Mouse (Mus musculus): ENCODE measurements around the gene Neu1. TPM values are rescaled to one million over a fixed set of nuclear protein-coding genes. Genes with fewer than 3 reads are reported as not detected.
A peak's percentile ranks its signal among the peaks of the same experiment; 100 is the strongest.
"Not testable (repeated sequence)": the region's sequence is repeated elsewhere in the genome, so short reads cannot be mapped to it uniquely, and the experiment has no call there.

The Neu1 gene
- polyA plus RNA-seq, 1 experiment from 2014 or later = 22.7 TPM

DNA sequence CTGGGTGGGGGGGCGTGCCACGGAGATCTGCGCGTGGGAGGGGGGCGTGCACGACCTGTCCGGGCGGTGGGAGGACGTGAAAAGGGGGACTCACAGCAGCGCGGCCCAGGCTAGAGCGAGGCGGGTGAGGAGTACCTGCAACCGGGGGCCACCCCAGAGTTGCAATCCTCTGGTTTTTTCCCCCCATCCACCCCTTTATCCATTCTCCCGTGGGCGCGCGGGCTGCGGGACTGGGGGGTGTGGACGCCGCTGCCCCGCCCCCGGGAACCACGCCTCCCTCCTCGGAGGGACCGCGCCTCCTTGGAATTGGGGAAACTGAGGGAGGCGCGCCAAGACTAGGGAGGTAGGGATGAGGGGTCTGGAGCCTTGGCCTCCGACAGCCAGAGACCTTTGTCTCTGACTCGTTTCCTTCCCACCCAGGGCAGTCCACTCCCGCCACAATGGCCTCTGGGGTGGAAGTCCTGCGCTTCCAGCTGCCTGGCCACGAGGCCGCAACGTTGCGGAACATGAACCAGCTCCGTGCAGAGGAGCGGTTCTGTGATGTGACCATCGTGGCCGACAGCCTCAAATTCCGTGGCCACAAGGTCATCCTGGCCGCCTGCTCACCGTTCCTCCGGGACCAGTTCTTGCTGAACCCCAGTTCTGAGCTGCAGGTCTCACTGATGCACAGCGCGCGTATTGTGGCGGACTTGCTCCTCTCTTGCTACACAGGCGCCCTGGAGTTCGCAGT is 36.1 kb upstream of the Neu1 start:
- H3K4me3 ChIP-seq (replicated peaks) = peak overlapping the region; percentile 71
- H3K27me3 ChIP-seq = no peaks in the 10 kb centered on the region
- H3K4me2 ChIP-seq (replicated peaks) = peak overlapping the region; percentile 87
- WGBS = 6% methylated on average over 50 of the region's 51 CpGs
- peak overlapping the region; percentile 91 for H3K27ac ChIP-seq (replicated peaks)
- peaks cover 4% of the 10 kb centered on the region; the same call in 1 of the 2 replicates for H3K36me3 ChIP-seq
- H3K9me3 ChIP-seq (replicated peaks) = no peaks in the 10 kb centered on the region
- peaks cover 30% of the 10 kb centered on the region for H3K4me1 ChIP-seq
- H3K9ac ChIP-seq = peak overlapping the region; percentile 67
- peak; percentile 8 for ATAC-seq (ENCODE audit: insufficient number of reproducible peaks, low FRiP score, low TSS enrichment, low read depth)

DNA sequence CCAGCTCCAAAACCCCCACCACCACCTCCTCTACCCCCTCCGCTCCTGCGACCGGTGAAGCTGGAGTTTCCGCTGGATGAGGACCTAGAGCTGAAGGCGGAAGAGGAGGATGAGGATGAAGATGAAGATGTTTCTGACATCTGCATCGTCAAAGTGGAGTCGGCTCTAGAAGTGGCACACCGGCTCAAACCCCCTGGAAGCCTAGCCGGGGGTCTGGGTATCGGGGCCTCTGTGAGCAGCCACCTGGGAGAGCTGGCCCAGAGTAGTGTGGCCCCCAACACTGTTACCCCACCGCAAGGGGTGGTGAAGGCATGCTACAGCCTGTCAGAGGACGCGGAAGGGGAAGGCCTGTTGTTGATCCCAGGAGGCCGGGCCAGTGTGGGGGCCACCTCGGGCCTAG is 35.3 kb upstream of the Neu1 start:
- H3K9ac ChIP-seq = peak overlapping the region; percentile 67; the same call in 1 of the 2 replicates

DNA sequence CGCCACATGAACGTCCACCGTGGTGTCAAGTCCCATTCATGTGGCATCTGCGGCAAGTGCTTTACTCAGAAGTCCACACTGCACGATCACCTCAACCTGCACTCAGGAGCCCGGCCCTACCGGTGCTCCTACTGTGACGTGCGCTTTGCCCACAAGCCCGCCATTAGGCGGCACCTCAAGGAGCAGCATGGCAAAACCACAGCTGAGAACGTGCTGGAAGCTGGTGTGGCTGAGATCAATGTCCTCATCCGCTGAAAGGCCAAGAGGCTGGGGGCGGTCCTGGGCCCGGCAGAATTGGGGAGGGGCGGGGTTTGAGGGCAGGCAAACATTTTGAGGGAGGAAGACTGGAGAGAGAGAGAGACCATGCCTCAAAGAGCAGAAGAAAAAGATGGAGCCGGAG is 34.7 kb upstream of the Neu1 start:
- no peak for ATAC-seq (ENCODE audit: insufficient number of reproducible peaks, low FRiP score, low TSS enrichment, low read depth)
- Histone ChIP-seq H3K27me3 (no peaks in the 10 kb centered on the region), H3K4me3 (replicated peaks) (no peak overlapping the region), H3K4me1 (peaks cover 30% of the 10 kb centered on the region), H3K9me3 (replicated peaks) (no peaks in the 10 kb centered on the region), H3K27ac (replicated peaks) (no peak overlapping the region; the same call in 1 of the 2 replicates), H3K9ac (no peak overlapping the region), H3K4me2 (replicated peaks) (0 out of 2 replicates have a peak overlapping the region, but pooled peaks have one; percentile 15), H3K36me3 (peaks cover 8% of the 10 kb centered on the region; the same call in 1 of the 2 replicates)
- WGBS = 79% methylated on average over 17 of the region's 17 CpGs

More for the DNA sequence above, 35.3 kb upstream of the Neu1 start:
- Histone ChIP-seq H3K4me2 (replicated peaks) (peak overlapping the region; percentile 87), H3K4me3 (replicated peaks) (peak overlapping the region; percentile 71), H3K27me3 (no peaks in the 10 kb centered on the region), H3K27ac (replicated peaks) (peak overlapping the region; percentile 91; the same call in 1 of the 2 replicates), H3K9me3 (replicated peaks) (no peaks in the 10 kb centered on the region), H3K36me3 (peaks cover 4% of the 10 kb centered on the region; the same call in 1 of the 2 replicates), H3K4me1 (peaks cover 30% of the 10 kb centered on the region)
- ATAC-seq (ENCODE audit: insufficient number of reproducible peaks, low FRiP score, low TSS enrichment, low read depth) = no peak
- WGBS = 89% methylated on average over 15 of the region's 15 CpGs

DNA sequence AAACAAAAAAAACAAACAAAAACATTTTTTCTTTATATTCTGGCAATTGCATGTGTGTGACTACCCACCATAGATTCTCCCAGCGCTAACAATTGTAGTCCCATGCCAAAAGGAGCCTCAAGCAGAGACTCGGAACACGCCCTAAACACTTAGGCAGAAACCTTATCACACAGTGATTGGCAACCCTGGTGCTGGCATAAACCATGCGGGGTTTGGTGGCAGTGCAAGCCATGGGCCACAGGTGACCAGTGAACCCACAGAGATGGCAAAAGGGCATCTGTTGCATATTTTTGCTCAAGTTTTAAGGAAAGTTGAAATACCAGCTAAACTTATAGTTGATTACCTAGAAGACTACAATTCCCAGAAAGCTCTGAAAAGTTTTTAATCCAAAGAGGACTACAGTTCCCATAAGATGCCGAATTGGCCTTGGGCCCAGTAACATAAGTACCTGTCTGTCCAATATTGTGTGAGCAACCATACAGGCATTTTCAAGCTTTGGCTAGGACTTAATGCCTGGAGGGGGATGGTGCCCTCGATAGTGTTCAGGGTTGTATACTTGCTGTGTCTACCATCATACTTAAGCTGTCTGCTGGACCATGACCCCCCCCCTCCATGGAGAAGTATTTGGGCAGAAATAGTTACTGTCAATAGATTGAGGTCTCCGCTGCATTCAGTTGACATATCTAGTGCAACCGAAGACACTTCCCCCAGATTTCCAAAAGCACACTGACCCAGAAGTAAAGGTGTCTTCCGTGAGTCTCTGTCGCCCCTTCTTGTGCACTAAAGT is 33.5 kb upstream of the Neu1 start:
- Histone ChIP-seq H3K4me2 (replicated peaks) (peak overlapping the region; percentile 70), H3K27ac (replicated peaks) (peak overlapping the region; percentile 97), H3K4me3 (replicated peaks) (peak overlapping the region; percentile 85), H3K9me3 (replicated peaks) (no peaks in the 10 kb centered on the region), H3K9ac (peak overlapping the region; percentile 90), H3K4me1 (peaks cover 30% of the 10 kb centered on the region), H3K36me3 (peaks cover 16% of the 10 kb centered on the region), H3K27me3 (no peaks in the 10 kb centered on the region)
- WGBS = 13% methylated on average over 10 of the region's 10 CpGs
- no peak for ATAC-seq (ENCODE audit: insufficient number of reproducible peaks, low FRiP score, low TSS enrichment, low read depth)

DNA sequence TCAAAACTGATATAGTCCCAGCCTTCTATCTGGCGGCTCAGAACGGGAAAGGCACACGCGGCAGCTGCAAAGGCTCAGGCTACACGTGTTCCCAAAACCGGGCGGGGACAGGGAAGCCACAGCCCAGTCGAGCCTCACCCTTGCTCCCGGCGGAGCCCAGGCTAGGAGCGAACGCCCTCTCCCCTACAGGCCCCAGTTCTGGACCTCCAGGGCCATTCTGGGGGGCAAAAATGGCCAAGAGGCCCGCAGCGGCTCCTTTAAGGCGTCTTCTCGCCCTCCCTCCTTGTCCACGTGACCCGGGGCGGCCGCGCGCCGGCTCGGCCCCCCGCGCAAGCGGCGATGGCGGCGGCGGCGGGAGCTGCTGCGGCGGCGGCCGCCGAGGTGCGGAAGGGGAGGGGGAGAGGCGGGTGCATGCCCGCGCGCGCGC is 32.9 kb upstream of the Neu1 start, which contains the start of the genes C2 and Ehmt2:
TSS of gene C2 (minus strand) at position 106 of the 427 bp plus-strand sequence.
TSS of gene Ehmt2 (plus strand) at position 310 of the 427 bp plus-strand sequence.
- WGBS = 0% methylated on average over 43 of the region's 44 CpGs
- H3K9ac ChIP-seq = peak within 1 kb of the TSS; percentile 90

DNA sequence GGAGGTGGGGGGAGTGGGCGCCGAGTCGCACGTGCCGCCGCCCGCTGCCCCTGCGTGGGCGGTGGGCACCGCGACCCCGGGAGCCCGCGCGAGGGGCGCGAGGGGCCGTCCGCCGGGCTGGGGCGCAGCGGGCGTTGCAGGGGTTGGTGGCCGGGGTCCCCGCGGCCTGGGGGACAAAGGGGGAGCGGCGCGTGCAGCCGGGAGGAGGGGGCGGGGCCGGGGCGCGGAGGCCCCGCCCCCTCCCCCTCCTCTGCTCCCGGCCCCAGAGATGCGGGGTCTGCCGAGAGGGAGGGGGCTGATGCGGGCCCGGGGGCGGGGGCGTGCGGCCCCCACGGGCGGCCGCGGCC is 32.4 kb upstream of the Neu1 start:
- Histone ChIP-seq H3K27ac (replicated peaks) (peak overlapping the region; percentile 97), H3K4me3 (replicated peaks) (peak overlapping the region; percentile 85), H3K36me3 (peaks cover 27% of the 10 kb centered on the region), H3K4me2 (replicated peaks) (peak overlapping the region; percentile 70), H3K27me3 (no peaks in the 10 kb centered on the region), H3K9ac (peak overlapping the region; percentile 90), H3K4me1 (peaks cover 30% of the 10 kb centered on the region), H3K9me3 (replicated peaks) (no peaks in the 10 kb centered on the region)
- under 1% methylated on average over 20 of the region's 47 CpGs for WGBS
- no peak for ATAC-seq (ENCODE audit: insufficient number of reproducible peaks, low FRiP score, low TSS enrichment, low read depth)

More for the DNA sequence above, 32.9 kb upstream of the Neu1 start, which contains the start of the genes C2 and Ehmt2:
- peak within 1 kb of the TSS; percentile 70 for H3K4me2 ChIP-seq (replicated peaks)
- peak within 1 kb of the TSS; percentile 97 for H3K27ac ChIP-seq (replicated peaks)
- H3K36me3 ChIP-seq = peaks cover 22% of the 10 kb centered on the region
- no peaks in the 10 kb centered on the region for H3K9me3 ChIP-seq (replicated peaks)
- H3K4me1 ChIP-seq = peaks cover 30% of the 10 kb centered on the region
- H3K27me3 ChIP-seq = no peaks in the 10 kb centered on the region
- ATAC-seq (ENCODE audit: insufficient number of reproducible peaks, low FRiP score, low TSS enrichment, low read depth) = peak; percentile 32
- peak within 1 kb of the TSS; percentile 85 for H3K4me3 ChIP-seq (replicated peaks)

DNA sequence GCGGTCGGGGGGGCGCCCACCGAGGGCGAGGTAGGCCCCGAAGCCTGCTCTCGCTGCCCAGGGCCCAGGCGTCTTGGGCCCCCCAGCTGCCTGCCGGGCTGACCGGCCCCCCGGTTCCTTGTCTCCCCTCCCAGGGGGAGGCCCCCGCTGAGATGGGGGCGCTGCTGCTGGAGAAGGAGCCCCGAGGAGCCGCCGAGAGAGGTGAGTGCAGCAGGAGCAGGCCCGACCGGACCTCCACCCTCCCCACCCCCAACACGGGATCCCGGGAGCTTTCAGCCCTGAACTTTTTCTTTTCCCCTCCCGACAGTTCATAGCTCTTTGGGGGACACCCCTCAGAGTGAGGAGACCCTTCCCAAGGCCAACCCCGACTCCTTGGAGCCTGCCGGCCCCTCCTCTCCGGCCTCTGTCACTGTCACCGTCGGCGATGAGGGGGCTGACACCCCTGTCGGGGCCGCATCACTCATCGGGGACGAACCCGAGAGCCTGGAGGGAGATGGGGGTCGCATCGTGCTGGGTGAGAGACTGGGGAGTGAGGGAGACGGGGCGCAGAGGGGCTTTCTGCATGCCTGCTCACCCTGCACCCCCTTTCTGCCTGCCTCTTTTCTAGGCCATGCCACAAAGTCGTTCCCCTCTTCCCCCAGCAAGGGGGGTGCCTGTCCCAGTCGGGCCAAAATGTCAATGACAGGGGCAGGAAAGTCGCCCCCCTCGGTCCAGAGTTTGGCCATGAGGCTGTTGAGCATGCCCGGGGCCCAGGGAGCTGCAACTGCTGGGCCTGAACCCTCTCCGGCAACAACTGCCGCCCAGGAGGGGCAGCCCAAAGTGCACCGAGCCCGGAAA is 31.8 kb upstream of the Neu1 start:
- peak overlapping the region; percentile 85 for H3K4me3 ChIP-seq (replicated peaks)
- H3K4me1 ChIP-seq = peaks cover 30% of the 10 kb centered on the region
- H3K9me3 ChIP-seq (replicated peaks) = no peaks in the 10 kb centered on the region
- peak overlapping the region; percentile 97 for H3K27ac ChIP-seq (replicated peaks)
- ATAC-seq (ENCODE audit: insufficient number of reproducible peaks, low FRiP score, low TSS enrichment, low read depth) = no peak
- H3K36me3 ChIP-seq = peaks cover 33% of the 10 kb centered on the region
- H3K9ac ChIP-seq = peak overlapping the region; percentile 90
- no peaks in the 10 kb centered on the region for H3K27me3 ChIP-seq
- H3K4me2 ChIP-seq (replicated peaks) = peak overlapping the region; percentile 70
- under 1% methylated on average over 37 of the region's 45 CpGs for WGBS

DNA sequence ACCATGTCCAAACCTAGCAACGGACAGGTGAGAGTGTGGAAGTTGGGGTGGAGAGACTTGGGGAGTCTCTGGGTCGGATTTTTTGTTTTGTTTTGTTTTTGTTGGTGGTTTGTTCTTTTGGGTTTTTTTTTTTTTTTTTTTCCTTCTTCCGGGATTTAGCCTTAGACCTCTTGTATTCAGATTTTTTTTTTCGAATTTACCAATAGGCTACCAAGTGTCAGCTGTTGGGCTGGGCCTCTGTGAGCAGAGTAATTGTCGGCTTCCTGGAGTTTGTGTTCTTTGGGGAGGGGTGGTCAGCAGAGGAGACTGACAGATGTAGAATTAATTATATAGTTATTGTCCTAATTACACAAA is 31.2 kb upstream of the Neu1 start:
- peaks cover 30% of the 10 kb centered on the region for H3K4me1 ChIP-seq
- no peak for ATAC-seq (ENCODE audit: insufficient number of reproducible peaks, low FRiP score, low TSS enrichment, low read depth)

DNA sequence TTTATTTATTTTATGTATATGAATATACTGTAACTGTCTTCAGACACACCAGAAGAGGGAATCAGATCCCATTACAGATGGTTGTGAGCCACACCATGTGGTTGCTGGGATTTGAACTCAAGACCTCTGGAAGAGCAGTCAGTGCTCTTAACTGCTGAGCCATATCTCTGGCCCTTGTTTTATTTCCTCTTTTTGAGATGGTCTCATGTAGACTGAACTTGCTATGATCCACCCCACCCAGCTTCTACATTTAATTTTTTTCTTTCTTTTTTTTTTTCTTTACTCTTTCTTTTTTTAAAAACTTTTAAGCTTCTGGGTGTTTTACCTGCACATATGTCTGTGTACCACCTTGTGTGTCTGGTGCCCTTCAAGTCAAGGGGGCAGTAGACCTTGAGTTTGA is 30.2 kb upstream of the Neu1 start:
- H3K27me3 ChIP-seq; H3K27ac ChIP-seq (replicated peaks); H3K4me2 ChIP-seq (replicated peaks); H3K9ac ChIP-seq; H3K4me3 ChIP-seq (replicated peaks); H3K9me3 ChIP-seq (replicated peaks); ATAC-seq (ENCODE audit: insufficient number of reproducible peaks, low FRiP score, low TSS enrichment, low read depth): not testable (repeated sequence)
- H3K36me3 ChIP-seq = peaks cover 48% of the 10 kb centered on the region
- H3K4me1 ChIP-seq = peaks cover 20% of the 10 kb centered on the region

More for the DNA sequence above, 31.2 kb upstream of the Neu1 start:
- H3K36me3 ChIP-seq = peaks cover 39% of the 10 kb centered on the region
- peak overlapping the region; percentile 85 for H3K4me3 ChIP-seq (replicated peaks)
- H3K9ac ChIP-seq = peak overlapping the region; percentile 90
- H3K9me3 ChIP-seq (replicated peaks) = no peaks in the 10 kb centered on the region
- H3K27ac ChIP-seq (replicated peaks) = peak overlapping the region; percentile 97
- no peaks in the 10 kb centered on the region for H3K27me3 ChIP-seq
- peak overlapping the region; percentile 70 for H3K4me2 ChIP-seq (replicated peaks)
- under 1% methylated on average over 5 of the region's 5 CpGs for WGBS

DNA sequence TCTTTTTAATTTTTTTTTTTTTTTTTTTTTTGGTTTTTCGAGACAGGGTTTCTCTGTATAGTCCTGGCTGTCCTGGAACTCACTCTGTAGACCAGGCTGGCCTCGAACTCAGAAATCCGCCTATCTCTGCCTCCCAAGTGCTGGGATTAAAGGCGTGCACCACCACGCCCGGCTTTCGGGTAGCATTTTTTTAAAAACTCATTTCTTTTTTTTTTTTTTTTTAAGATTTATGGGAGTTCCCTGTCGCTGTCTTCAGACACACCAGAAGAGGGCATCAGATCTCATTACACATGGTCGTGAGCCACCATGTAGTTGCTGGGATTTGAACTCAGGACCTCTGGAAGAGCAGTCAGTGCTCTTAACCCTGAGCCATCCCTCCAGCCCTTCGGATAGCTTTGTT is 29.1 kb upstream of the Neu1 start:
- H3K9ac ChIP-seq; H3K27ac ChIP-seq (replicated peaks); H3K27me3 ChIP-seq; H3K9me3 ChIP-seq (replicated peaks); H3K4me3 ChIP-seq (replicated peaks); H3K4me2 ChIP-seq (replicated peaks); ATAC-seq (ENCODE audit: insufficient number of reproducible peaks, low FRiP score, low TSS enrichment, low read depth): not testable (repeated sequence)
- 88% methylated on average over 9 of the region's 10 CpGs for WGBS
- peaks cover 10% of the 10 kb centered on the region for H3K4me1 ChIP-seq
- peaks cover 56% of the 10 kb centered on the region for H3K36me3 ChIP-seq

Data from embryonic facial prominence, embryonic 15.5 days (tissue).